ENCODE assay signal across 9 mouse cellular contexts in the genomic region with DNA sequence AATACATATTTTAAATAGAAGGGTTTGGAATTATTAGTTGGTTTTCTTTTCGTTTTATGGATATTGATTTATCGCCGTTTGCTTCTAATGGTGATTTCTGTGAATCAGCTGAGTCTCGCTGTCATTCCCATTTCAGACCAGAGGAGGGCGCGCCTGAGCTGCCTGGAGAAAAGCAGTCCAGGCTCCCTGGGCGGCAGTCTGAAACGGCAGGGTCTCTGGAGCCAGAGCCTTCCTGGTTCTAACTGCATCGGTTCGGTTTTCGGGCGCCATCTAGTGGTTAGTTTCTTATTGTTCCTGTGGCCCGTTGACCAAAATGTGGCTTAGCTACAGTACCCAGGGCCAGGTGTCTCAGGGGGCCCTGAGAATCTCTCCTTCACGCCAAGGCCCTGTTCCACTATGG. TPM values are rescaled to one million over a fixed set of nuclear protein-coding genes. Genes with fewer than 3 reads are reported as not detected.
A peak's percentile ranks its signal among the peaks of the same experiment; 100 is the strongest.
DNase-seq lines count a peak whose midpoint lies in the region; ATAC-seq and TF ChIP-seq lines count a peak whose summit lies in the region.
"Had no signal": no experiment of that assay in that cellular context is flagged by ENCODE, and none has a peak within 500 bp of the region (broad histone marks: within the 10 kb centered on the region; RNA-seq: fewer than 3 reads in every experiment).

No protein-coding gene starts in this region.

- peak; percentile 62 for ATAC-seq in heart, embryonic 12.5 days (ENCODE audit: insufficient number of reproducible peaks, low FRiP score)
- ATAC-seq in kidney, embryonic 16.5 days (ENCODE audit: low FRiP score, low TSS enrichment): peak; percentile 84

- TF ChIP-seq POLR2A in myocyte (IDR thresholded peaks at IDR 0.05; ENCODE audit: insufficient read length, low read depth): peak; percentile 26

- 6% methylated on average over 14 of the region's 14 CpGs for WGBS in heart, embryonic 12.5 days
- 4% methylated on average over 14 of the region's 14 CpGs for WGBS in kidney, embryonic 16.5 days

- H3K4me2 ChIP-seq in heart, embryonic 12.5 days: no peak overlapping the region
- H3K4me2 ChIP-seq in kidney, embryonic 16.5 days (replicated peaks; ENCODE audit: low read depth, low read length): no peak overlapping the region
- no peak overlapping the region for H3K4me2 ChIP-seq in myocyte (ENCODE audit: low read depth)

- no peaks in the 10 kb centered on the region for H3K27me3 ChIP-seq in heart, embryonic 12.5 days (replicated peaks)
- H3K27me3 ChIP-seq in kidney, embryonic 16.5 days (ENCODE audit: insufficient read depth, low read length): no peaks in the 10 kb centered on the region
- no peaks in the 10 kb centered on the region for H3K27me3 ChIP-seq in myocyte (ENCODE audit: control insufficient read depth, insufficient read depth, insufficient read length)

- no peak overlapping the region for H3ac ChIP-seq in myocyte (ENCODE audit: control insufficient read depth, insufficient read length)

- H3K36me3 ChIP-seq in heart, embryonic 12.5 days: peaks cover 31% of the 10 kb centered on the region
- H3K36me3 ChIP-seq in kidney, embryonic 16.5 days (ENCODE audit: insufficient read depth, low read length): peaks cover 7% of the 10 kb centered on the region
- peaks cover 8% of the 10 kb centered on the region for H3K36me3 ChIP-seq in myocyte (ENCODE audit: control insufficient read depth, insufficient read depth)

- peak; percentile 96 for DNase-seq in CD4-positive, CD25-positive, alpha-beta regulatory T cell, adult 2 months (ENCODE audit: low read depth, low spot score)
- peak; percentile 77 for DNase-seq in brain, embryonic 18.5 days (ENCODE audit: low read depth, low spot score)
- DNase-seq in fat pad, adult 2 months (ENCODE audit: extremely low read depth, low read depth, low spot score): peak; percentile 28
- peak; percentile 87 for DNase-seq in liver
- peak; percentile 87 to 95 for DNase-seq in spleen, postnatal 4 days (ENCODE audit: low spot score in 2 of 2)

- H3K9me3 ChIP-seq in heart, embryonic 12.5 days (replicated peaks): peaks cover 10% of the 10 kb centered on the region; the same call in 1 of the 2 replicates
- no peaks in the 10 kb centered on the region for H3K9me3 ChIP-seq in kidney, embryonic 16.5 days (ENCODE audit: low read length)

- no peaks in the 10 kb centered on the region for H3K4me1 ChIP-seq in heart, embryonic 12.5 days (replicated peaks)
- H3K4me1 ChIP-seq in kidney, embryonic 16.5 days (ENCODE audit: insufficient read depth, low read length): no peaks in the 10 kb centered on the region

- H3K4me3 ChIP-seq in heart, embryonic 12.5 days: no peak overlapping the region
- H3K4me3 ChIP-seq in kidney, embryonic 16.5 days (ENCODE audit: low read length): no peak overlapping the region
- H3K4me3 ChIP-seq in myocyte: no peak overlapping the region
- H3K4me3 ChIP-seq: erythroblast, embryonic 14.5 days had no signal

- no peak overlapping the region for H3K27ac ChIP-seq in heart, embryonic 12.5 days (ENCODE audit: poor library complexity, severe bottlenecking)
- H3K27ac ChIP-seq in kidney, embryonic 16.5 days (ENCODE audit: low read length): no peak overlapping the region

- no peak overlapping the region for H3K9ac ChIP-seq in heart, embryonic 12.5 days
- no peak overlapping the region for H3K9ac ChIP-seq in kidney, embryonic 16.5 days (replicated peaks; ENCODE audit: low read length)

- no peaks in the 10 kb centered on the region for H3K79me2 ChIP-seq in myocyte (ENCODE audit: control insufficient read depth, insufficient read depth)

TF ChIP-seq in myocyte, 11 proteins besides CTCF, POLR2A, EP300 and RAD21:
- TF ChIP-seq USF1 (IDR thresholded peaks at IDR 0.05; ENCODE audit: low read depth): no peak
- TF ChIP-seq POLR2AphosphoS2 (IDR thresholded peaks at IDR 0.05; ENCODE audit: insufficient read length, low read depth): peak; percentile 71
TF ChIP-seq in myocyte: peak in this region for 1.

RNA-seq across cellular contexts. Expression of gene Slc29a3, which starts 7.8 kb away (rescaled TPM):
- polyA plus RNA-seq in heart, embryonic 12.5 days (2016; fragmentation: Nextera tagmentation; extraction: Ambion mirVana): 5.6 and 6.8 TPM in 2 replicates
- 14.0 and 14.5 TPM in 2 replicates for polyA plus RNA-seq in kidney, embryonic 16.5 days (2015; fragmentation: Nextera tagmentation; extraction: Ambion mirVana)
- polyA plus RNA-seq in myocyte (2012; fragmentation: generic; extraction: Trizol): 4.7 TPM

Comparison
In these comparisons a context has a peak if more than half of its experiments do, and no peak if none do; other contexts are left out.
1. DNase-seq: peak in every context shown above with its lines; median percentile 96 in CD4-positive, CD25-positive, alpha-beta regulatory T cell, adult 2 months; 91 in spleen, postnatal 4 days; 87 in liver; 77 in brain, embryonic 18.5 days; 28 in fat pad, adult 2 months.